Mouse (Mus musculus) neural tube, embryonic 14.5 days (tissue): Measurements from ENCODE around the gene Coa4. TPM values are rescaled to one million over a fixed set of nuclear protein-coding genes. Genes with fewer than 3 reads are reported as not detected.

ENCODE experiments used
- ATAC-seq: fragments of 200-750 bp; cut with Nextera tagmentation; 2 replicates; pipeline ENCODE4 v1.8.0; 2017; ENCODE audit warnings: low read depth, mild to moderate bottlenecking, moderate TSS enrichment, moderate library complexity
- H3K27ac ChIP-seq: fragments of 300-500 bp; sonication (generic); 2 replicates; pipeline ENCODE4 v1.5.1; 2014; ENCODE audit warnings: low read depth, mild to moderate bottlenecking, control low read depth, low read length, moderate library complexity, mixed read lengths
- H3K27me3 ChIP-seq: fragments of 300-500 bp; sonication (generic); 2 replicates; pipeline ENCODE4 v1.6.1; 2014; ENCODE audit warnings: low read length; ENCODE audit not compliant: control insufficient read depth, insufficient read depth
- H3K36me3 ChIP-seq: fragments of 300-500 bp; sonication (generic); 2 replicates; pipeline ENCODE4 v1.6.1; 2014; ENCODE audit warnings: low read length, mixed read lengths; ENCODE audit not compliant: control insufficient read depth, insufficient read depth
- H3K4me1 ChIP-seq: fragments of 300-500 bp; sonication (generic); 2 replicates; pipeline ENCODE4 v1.6.1; 2014; ENCODE audit warnings: low read length; ENCODE audit not compliant: control insufficient read depth, insufficient read depth
- H3K4me2 ChIP-seq: fragments of 300-500 bp; sonication (generic); 2 replicates; pipeline ENCODE4 v1.6.1; 2014; ENCODE audit warnings: mild to moderate bottlenecking, low read depth, low read length, control low read depth
- H3K4me3 ChIP-seq: fragments of 300-500 bp; sonication (generic); 2 replicates; pipeline ENCODE4 v1.5.1; 2014; ENCODE audit warnings: low read depth, low read length, control low read depth, mixed read lengths
- H3K9ac ChIP-seq: fragments of 300-500 bp; sonication (generic); replicated peaks from 2 replicates; pipeline ENCODE4 v1.6.1; 2014; ENCODE audit warnings: low read depth, mild to moderate bottlenecking, control low read depth, low read length, mixed read lengths
- H3K9me3 ChIP-seq: fragments of 300-500 bp; sonication (generic); 2 replicates; pipeline ENCODE4 v1.6.1; 2016; ENCODE audit warnings: low read length; ENCODE audit not compliant: control insufficient read depth
- WGBS: fragments of 180-500 bp; shearing (Covaris S2); extraction: QIAGEN DNeasy Blood & Tissue Kit; methylation state at CpG from one replicate; pipeline ENCODE4 v1.1.7; 2014; 5-methylcytosine and 5-hydroxymethylcytosine counted together
- polyA plus RNA-seq: library from polyadenylated mRNA; unstranded; fragments of >200 nt; fragmentation: Nextera tagmentation; extraction: Ambion mirVana; gene quantifications from 2 replicates; pipeline ENCODE4 v1.2.1, GENCODE M21; 2014

Coa4 gene
- polyA plus RNA-seq, 1 experiment from 2014 or later = 18.1 TPM

GRCm38 (mm10) chr7:100501844-100502373 is 35.0 kb upstream of the Coa4 start:
- Histone ChIP-seq H3K36me3 (0 out of 2 replicates have a peak, but pooled peaks cover 2% of the 10 kb centered on the region), H3K4me1 (no peaks in the 10 kb centered on the region), H3K27me3 (no peaks in the 10 kb centered on the region), H3K27ac (no peak overlapping the region), H3K4me2 (no peak overlapping the region), H3K4me3 (no peak overlapping the region), H3K9ac (no peak overlapping the region), H3K9me3 (no peaks in the 10 kb centered on the region)
- 62% methylated on average over 2 of the region's 2 CpGs for WGBS
- no peak for ATAC-seq

DNA sequence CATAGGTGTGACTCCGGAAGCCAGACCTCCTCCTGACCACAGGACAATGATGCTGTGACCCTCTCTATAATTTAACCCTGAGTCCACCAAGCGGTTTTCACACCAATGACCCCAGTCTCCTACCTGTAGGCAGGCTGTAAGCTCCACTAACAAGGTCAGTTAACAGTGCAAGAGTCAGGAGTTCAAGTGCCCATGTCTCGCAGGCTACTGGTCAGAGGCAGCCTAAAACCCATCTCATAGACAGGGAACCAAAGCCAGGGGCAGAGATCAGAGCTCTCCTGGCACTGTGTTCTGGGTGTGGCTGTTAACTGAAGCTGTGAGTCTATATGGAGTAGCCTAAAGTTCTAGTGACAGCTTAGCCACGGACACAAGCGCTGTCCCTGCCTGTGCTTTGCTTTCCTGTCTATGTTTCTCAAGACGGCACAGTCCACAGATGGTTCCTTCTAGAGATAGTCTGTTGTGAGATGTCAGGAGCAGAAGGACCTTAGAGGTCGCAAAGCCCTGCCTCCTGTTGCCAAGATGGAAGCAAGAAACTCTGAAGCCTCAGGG is 34.4 kb upstream of the Coa4 start:
- Histone ChIP-seq H3K27ac (no peak overlapping the region), H3K36me3 (0 out of 2 replicates have a peak, but pooled peaks cover 2% of the 10 kb centered on the region), H3K4me3 (no peak overlapping the region), H3K4me1 (no peaks in the 10 kb centered on the region), H3K9ac (no peak overlapping the region), H3K9me3 (no peaks in the 10 kb centered on the region), H3K27me3 (no peaks in the 10 kb centered on the region), H3K4me2 (no peak overlapping the region)
- 83% methylated on average over 7 of the region's 7 CpGs for WGBS
- ATAC-seq = no peak

DNA sequence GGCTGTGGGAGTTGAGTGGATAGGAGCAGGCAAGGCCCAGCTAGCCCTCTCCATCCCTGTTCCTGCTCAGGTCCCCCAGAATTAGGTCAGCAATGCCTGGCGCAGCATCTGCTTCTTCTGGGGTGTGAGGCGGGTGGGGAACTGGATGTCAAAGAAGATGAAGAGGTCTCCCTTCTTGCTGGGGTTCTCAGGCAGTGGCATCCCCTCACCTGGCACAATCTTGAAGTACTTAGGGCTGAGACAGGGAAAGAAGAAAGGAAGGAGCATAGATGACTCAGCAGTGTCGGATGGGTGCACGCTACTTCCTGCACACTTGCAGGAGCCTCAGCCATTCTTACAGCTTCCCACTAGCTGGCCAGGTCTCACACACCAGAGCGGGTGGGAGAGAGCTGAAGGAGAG is 33.8 kb upstream of the Coa4 start:
- no peak overlapping the region for H3K4me3 ChIP-seq
- H3K27ac ChIP-seq = no peak overlapping the region
- no peak overlapping the region for H3K4me2 ChIP-seq
- WGBS = 84% methylated on average over 5 of the region's 5 CpGs
- H3K9ac ChIP-seq = no peak overlapping the region
- no peaks in the 10 kb centered on the region for H3K4me1 ChIP-seq
- H3K36me3 ChIP-seq = 0 out of 2 replicates have a peak, but pooled peaks cover 2% of the 10 kb centered on the region
- no peaks in the 10 kb centered on the region for H3K27me3 ChIP-seq
- no peaks in the 10 kb centered on the region for H3K9me3 ChIP-seq
- no peak for ATAC-seq

- WGBS = 88% methylated on average over 13 of the region's 13 CpGs
- H3K4me3 ChIP-seq = no peak overlapping the region
- no peak overlapping the region for H3K27ac ChIP-seq
- H3K9ac ChIP-seq = no peak overlapping the region
- H3K4me2 ChIP-seq = no peak overlapping the region
- no peaks in the 10 kb centered on the region for H3K36me3 ChIP-seq
- no peak for ATAC-seq
- H3K4me1 ChIP-seq = no peaks in the 10 kb centered on the region
- H3K27me3 ChIP-seq = no peaks in the 10 kb centered on the region
- no peaks in the 10 kb centered on the region for H3K9me3 ChIP-seq
Measured at GRCm38 (mm10) chr7:100504740-100505487, 32.0 kb upstream of the Coa4 start.

- ATAC-seq = no peak
- 73% methylated on average over 4 of the region's 4 CpGs for WGBS
- Histone ChIP-seq H3K4me2 (no peak overlapping the region), H3K9ac (no peak overlapping the region), H3K4me1 (no peaks in the 10 kb centered on the region), H3K27me3 (no peaks in the 10 kb centered on the region), H3K4me3 (no peak overlapping the region), H3K36me3 (no peaks in the 10 kb centered on the region), H3K27ac (no peak overlapping the region), H3K9me3 (no peaks in the 10 kb centered on the region)
Measured at GRCm38 (mm10) chr7:100506494-100506893, 30.4 kb upstream of the Coa4 start.

DNA sequence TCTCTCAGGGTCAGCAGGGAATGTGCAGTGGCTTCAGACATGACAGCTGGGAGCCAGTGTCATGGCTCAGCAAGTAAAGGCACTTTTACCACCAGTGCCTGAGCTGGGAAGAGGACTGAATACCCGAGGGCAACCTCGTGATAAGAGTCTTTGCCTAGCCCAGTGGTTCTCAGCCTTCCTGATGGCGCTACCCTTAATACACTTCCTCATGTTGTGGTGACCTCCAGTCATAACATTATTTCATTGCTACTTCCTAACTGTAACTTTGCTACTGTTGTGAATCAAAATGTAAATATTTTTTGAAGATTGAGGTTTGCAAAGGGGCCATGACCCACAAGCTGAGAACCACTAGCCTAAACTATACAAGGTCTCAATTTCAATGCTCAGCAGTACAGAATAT is 28.2 kb upstream of the Coa4 start:
- H3K9ac ChIP-seq = no peak overlapping the region
- ATAC-seq = no peak
- H3K27me3 ChIP-seq = no peaks in the 10 kb centered on the region
- H3K4me2 ChIP-seq = no peak overlapping the region
- 43% methylated on average over 3 of the region's 3 CpGs for WGBS
- H3K4me1 ChIP-seq = no peaks in the 10 kb centered on the region
- H3K36me3 ChIP-seq = no peaks in the 10 kb centered on the region
- H3K9me3 ChIP-seq = no peaks in the 10 kb centered on the region
- no peak overlapping the region for H3K4me3 ChIP-seq
- H3K27ac ChIP-seq = no peak overlapping the region

DNA sequence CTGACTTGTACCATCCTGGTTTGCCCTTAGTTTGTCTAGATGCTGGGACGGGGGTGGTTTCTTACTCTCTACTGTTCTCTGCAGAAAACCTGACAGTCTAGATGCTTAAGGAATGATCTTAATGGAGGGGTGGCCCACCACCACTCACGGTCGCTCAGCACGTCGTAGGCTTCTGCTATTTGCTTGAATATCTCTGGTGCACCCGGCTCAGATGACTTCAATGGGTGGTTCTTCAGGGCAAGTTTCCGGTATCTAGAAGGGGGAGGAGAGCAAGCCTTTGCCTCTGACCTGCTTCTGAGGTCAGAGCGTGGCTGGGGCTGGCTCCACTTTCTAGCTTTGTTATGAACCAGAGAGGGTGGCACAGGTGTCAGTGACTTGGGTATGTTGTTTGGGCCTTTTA is 25.3 kb upstream of the Coa4 start:
- Histone ChIP-seq H3K4me2 (no peak overlapping the region), H3K9ac (no peak overlapping the region), H3K4me3 (no peak overlapping the region), H3K4me1 (no peaks in the 10 kb centered on the region), H3K9me3 (no peaks in the 10 kb centered on the region), H3K27me3 (no peaks in the 10 kb centered on the region), H3K36me3 (no peaks in the 10 kb centered on the region), H3K27ac (no peak overlapping the region)
- 89% methylated on average over 8 of the region's 8 CpGs for WGBS
- ATAC-seq = no peak

GRCm38 (mm10) chr7:100514573-100514972 is 22.3 kb upstream of the Coa4 start, which contains the start of gene Dnajb13:
TSS of gene Dnajb13 (minus strand) at chr7:100514960.
- 0 out of 2 replicates have a peak within 1 kb of the TSS, but pooled peaks have one; percentile 11 for H3K4me2 ChIP-seq
- no peak within 1 kb of the TSS for H3K27ac ChIP-seq
- H3K9me3 ChIP-seq = no peaks in the 10 kb centered on the region
- no peaks in the 10 kb centered on the region for H3K36me3 ChIP-seq
- peak; percentile 38; the same call in 1 of the 2 replicates for ATAC-seq
- H3K4me1 ChIP-seq = no peaks in the 10 kb centered on the region
- H3K9ac ChIP-seq = no peak within 1 kb of the TSS
- WGBS = 43% methylated on average over 11 of the region's 11 CpGs
- no peak within 1 kb of the TSS for H3K4me3 ChIP-seq
- H3K27me3 ChIP-seq = no peaks in the 10 kb centered on the region

GRCm38 (mm10) chr7:100520204-100520603 is 16.7 kb upstream of the Coa4 start:
- Histone ChIP-seq H3K4me2 (no peak overlapping the region), H3K9ac (no peak overlapping the region), H3K4me1 (no peaks in the 10 kb centered on the region), H3K9me3 (no peaks in the 10 kb centered on the region), H3K4me3 (no peak overlapping the region), H3K36me3 (no peaks in the 10 kb centered on the region), H3K27ac (no peak overlapping the region), H3K27me3 (no peaks in the 10 kb centered on the region)
- no peak for ATAC-seq
- WGBS = 69% methylated on average over 7 of the region's 7 CpGs
